Mouse (Mus musculus): ENCODE data around the gene Marc2. TPM values are rescaled to one million over a fixed set of nuclear protein-coding genes. Genes with fewer than 3 reads are reported as not detected.
A peak's percentile ranks its signal among the peaks of the same experiment; 100 is the strongest.

The Marc2 gene
- polyA plus RNA-seq, 1 experiment from 2014 or later, result 555 TPM

DNA sequence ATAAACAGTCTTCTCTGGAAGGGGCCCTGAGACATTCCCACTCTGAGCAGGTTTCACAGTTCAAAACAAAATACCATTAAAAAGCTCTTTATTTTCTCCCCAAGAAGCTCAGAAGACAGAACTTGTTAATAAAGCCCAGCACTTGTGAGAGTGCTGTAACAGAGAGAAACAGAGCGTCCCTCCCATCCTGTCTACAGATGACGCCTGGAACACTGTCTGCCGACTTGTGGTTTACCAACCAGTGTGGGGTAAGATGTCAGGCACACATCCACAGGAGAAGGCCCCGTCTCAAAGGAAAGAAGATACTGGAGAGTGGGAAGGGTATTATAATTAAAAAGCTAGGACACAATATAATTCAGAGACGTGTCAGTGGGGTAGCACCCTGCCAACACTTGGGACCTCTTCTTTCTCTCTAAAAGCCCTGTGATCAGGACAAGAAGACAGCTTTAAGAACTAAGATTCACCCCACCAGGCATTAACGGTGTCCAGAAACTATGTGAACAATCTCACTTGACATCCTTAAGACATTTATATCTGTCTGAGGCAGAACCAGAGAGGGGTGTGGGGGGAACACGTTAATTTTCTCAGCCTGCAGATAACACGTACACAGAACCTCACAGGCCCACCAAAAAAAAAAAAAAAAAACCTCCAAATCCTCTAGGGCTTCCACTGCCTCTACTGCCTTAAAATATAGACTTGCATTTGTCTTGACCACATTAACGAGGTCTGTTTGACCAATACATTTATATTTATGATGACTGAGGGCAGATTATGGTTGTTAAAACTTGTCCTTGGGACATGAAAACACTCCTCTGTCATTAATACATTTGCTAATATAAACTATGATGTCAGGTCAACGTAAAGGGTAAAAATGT is 64.7 kb downstream of the Marc2 start:
- TF ChIP-seq CTCF (IDR thresholded peaks at IDR 0.05; ENCODE audit: low read depth), result no peak
- Histone ChIP-seq H3K36me3 (ENCODE audit: control insufficient read depth, insufficient read depth) (no peaks in the 10 kb centered on the region), H3K27ac (ENCODE audit: low read depth, low read length) (no peak overlapping the region), H3K4me3 (ENCODE audit: low read depth, low read length) (no peak overlapping the region), H3K9ac (ENCODE audit: low read depth, low read length) (no peak overlapping the region), H3K4me1 (replicated peaks; ENCODE audit: control insufficient read depth, insufficient read depth, low read length) (no peaks in the 10 kb centered on the region), H3K27me3 (replicated peaks; ENCODE audit: control insufficient read depth, insufficient read depth, low read length) (peaks cover 1% of the 10 kb centered on the region; the same call in 1 of the 2 replicates), H3K9me3 (ENCODE audit: control insufficient read depth) (no peaks in the 10 kb centered on the region), H3K4me2 (replicated peaks; ENCODE audit: low read depth) (no peak overlapping the region)
- no peak for ATAC-seq
- WGBS, result 55% methylated on average over 10 of the region's 10 CpGs

DNA sequence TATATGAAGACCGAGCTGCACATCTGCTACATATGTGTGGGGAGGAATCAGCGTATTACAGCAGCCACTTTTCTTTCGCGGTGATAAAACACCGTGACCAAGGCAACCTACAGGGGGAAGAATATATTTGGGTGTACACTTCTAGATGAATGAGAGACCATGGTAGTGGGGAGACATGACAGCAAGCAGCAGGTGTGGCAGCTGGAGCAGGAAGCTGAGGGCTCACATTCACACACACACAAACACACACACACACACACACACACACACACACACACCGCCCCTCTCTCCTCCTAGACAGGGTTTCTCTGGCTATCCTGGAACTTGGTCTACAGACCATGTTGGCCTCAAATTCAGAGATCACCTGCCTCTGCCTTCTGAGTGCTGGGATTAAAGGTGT is 68.1 kb downstream of the Marc2 start:
- Histone ChIP-seq H3K36me3 (ENCODE audit: control insufficient read depth, insufficient read depth) (no peaks in the 10 kb centered on the region), H3K4me1 (replicated peaks; ENCODE audit: control insufficient read depth, insufficient read depth, low read length) (no peaks in the 10 kb centered on the region), H3K27me3 (replicated peaks; ENCODE audit: control insufficient read depth, insufficient read depth, low read length) (peaks cover 5% of the 10 kb centered on the region; the same call in 1 of the 2 replicates), H3K9me3 (ENCODE audit: control insufficient read depth) (no peaks in the 10 kb centered on the region), H3K4me2 (replicated peaks; ENCODE audit: low read depth) (no peak overlapping the region), H3K4me3 (ENCODE audit: low read depth, low read length) (no peak overlapping the region), H3K9ac (ENCODE audit: low read depth, low read length) (no peak overlapping the region), H3K27ac (ENCODE audit: low read depth, low read length) (no peak overlapping the region)
- ATAC-seq, result no peak
- no peak for TF ChIP-seq CTCF (IDR thresholded peaks at IDR 0.05; ENCODE audit: low read depth)
- 92% methylated on average over 6 of the region's 6 CpGs for WGBS

DNA sequence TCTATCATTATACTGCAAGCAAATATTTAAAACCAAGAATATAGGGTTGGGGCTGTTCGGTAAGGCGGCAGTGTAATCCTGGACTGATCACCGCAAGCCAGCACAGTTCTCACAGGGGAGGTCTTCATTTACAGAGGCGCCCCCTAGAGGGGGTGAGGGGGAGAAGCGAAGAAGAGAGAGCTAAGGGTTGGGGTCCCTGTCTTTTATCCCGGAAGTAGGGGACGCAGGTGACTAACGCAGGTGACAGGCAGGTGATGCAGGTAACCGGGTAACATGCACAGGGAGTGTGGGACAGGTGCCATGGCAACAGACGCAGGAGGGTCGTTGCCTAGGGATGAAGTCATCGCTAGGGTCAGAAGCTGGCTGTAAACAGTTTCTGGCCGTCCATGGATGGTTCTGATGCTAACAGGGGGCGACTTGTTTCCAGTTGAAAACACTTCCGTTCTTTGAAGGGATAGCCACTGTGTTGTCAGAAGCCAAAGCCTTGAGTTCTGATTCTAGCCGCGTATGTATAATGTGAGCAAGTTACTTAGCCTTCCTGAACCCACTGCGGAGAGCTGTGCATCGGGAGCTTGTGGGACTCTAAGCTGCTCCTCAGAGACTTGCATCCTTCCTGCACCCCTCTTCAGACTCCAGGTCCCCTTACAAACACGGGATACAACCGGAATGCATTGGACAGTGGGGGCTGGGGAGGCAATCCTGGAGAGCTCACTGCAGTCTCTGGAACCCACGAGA is 69.0 kb downstream of the Marc2 start:
- no peak overlapping the region for H3K27ac ChIP-seq (ENCODE audit: low read depth, low read length)
- WGBS, result 33% methylated on average over 22 of the region's 22 CpGs
- ATAC-seq, result no peak

DNA sequence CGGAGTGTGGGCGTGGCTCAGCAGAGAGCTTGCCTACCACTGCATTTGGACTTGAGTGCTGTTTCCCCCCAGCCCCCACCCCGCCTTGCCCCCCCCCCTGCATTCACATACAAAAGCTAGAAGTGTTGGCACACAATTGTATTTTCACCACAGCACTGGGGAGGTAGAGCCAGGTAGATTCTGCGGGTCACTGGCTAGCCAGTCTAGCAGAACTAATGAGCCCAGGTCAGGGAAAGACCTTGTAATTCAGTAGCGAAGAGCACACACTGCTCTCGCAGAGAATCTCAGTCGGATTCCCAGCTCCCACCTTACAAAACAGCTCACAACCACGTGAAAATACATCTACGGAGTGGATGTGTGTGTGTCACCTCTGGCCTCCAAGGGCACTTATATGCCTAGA is 71.0 kb downstream of the Marc2 start:
- TF ChIP-seq CTCF (IDR thresholded peaks at IDR 0.05; ENCODE audit: low read depth), result no peak
- WGBS, result 73% methylated on average over 9 of the region's 9 CpGs
- no peak overlapping the region for H3K27ac ChIP-seq (ENCODE audit: low read depth, low read length)
- H3K27me3 ChIP-seq (replicated peaks; ENCODE audit: control insufficient read depth, insufficient read depth, low read length), result peaks cover 5% of the 10 kb centered on the region; the same call in 1 of the 2 replicates
- no peak overlapping the region for H3K4me3 ChIP-seq (ENCODE audit: low read depth, low read length)
- H3K9ac ChIP-seq (ENCODE audit: low read depth, low read length), result no peak overlapping the region
- no peaks in the 10 kb centered on the region for H3K36me3 ChIP-seq (ENCODE audit: control insufficient read depth, insufficient read depth)
- no peak for ATAC-seq
- H3K4me1 ChIP-seq (replicated peaks; ENCODE audit: control insufficient read depth, insufficient read depth, low read length), result no peaks in the 10 kb centered on the region
- no peaks in the 10 kb centered on the region for H3K9me3 ChIP-seq (ENCODE audit: control insufficient read depth)
- no peak overlapping the region for H3K4me2 ChIP-seq (replicated peaks; ENCODE audit: low read depth)

More for the DNA sequence above, 69.0 kb downstream of the Marc2 start:
- TF ChIP-seq CTCF (IDR thresholded peaks at IDR 0.05; ENCODE audit: low read depth), result peak; percentile 40
- H3K4me2 ChIP-seq (replicated peaks; ENCODE audit: low read depth), result no peak overlapping the region
- peaks cover 5% of the 10 kb centered on the region; the same call in 1 of the 2 replicates for H3K27me3 ChIP-seq (replicated peaks; ENCODE audit: control insufficient read depth, insufficient read depth, low read length)
- H3K36me3 ChIP-seq (ENCODE audit: control insufficient read depth, insufficient read depth), result no peaks in the 10 kb centered on the region
- H3K9ac ChIP-seq (ENCODE audit: low read depth, low read length), result no peak overlapping the region
- no peaks in the 10 kb centered on the region for H3K9me3 ChIP-seq (ENCODE audit: control insufficient read depth)
- H3K4me1 ChIP-seq (replicated peaks; ENCODE audit: control insufficient read depth, insufficient read depth, low read length), result no peaks in the 10 kb centered on the region
- H3K4me3 ChIP-seq (ENCODE audit: low read depth, low read length), result no peak overlapping the region

DNA sequence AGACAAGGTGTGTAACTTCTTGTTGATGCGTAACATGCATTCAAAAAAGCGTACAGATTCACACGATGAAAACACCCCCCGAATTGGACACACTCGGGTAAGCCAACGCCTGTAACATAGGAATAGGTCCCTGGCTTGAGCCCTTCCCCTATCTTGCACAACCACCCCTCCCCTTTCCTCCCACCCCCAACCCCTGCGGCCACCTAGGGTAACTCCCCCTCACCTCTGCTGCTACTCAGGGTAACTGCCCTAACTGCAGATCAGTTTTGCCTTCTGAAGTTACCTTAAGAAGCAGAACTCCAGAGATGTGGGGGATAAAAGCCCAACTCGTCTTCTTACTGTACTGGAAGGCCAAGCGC is 74.4 kb downstream of the Marc2 start:
- Histone ChIP-seq H3K27me3 (replicated peaks; ENCODE audit: control insufficient read depth, insufficient read depth, low read length) (peaks cover 5% of the 10 kb centered on the region; the same call in 1 of the 2 replicates), H3K4me2 (replicated peaks; ENCODE audit: low read depth) (no peak overlapping the region)
- TF ChIP-seq CTCF (IDR thresholded peaks at IDR 0.05; ENCODE audit: low read depth), result no peak

DNA sequence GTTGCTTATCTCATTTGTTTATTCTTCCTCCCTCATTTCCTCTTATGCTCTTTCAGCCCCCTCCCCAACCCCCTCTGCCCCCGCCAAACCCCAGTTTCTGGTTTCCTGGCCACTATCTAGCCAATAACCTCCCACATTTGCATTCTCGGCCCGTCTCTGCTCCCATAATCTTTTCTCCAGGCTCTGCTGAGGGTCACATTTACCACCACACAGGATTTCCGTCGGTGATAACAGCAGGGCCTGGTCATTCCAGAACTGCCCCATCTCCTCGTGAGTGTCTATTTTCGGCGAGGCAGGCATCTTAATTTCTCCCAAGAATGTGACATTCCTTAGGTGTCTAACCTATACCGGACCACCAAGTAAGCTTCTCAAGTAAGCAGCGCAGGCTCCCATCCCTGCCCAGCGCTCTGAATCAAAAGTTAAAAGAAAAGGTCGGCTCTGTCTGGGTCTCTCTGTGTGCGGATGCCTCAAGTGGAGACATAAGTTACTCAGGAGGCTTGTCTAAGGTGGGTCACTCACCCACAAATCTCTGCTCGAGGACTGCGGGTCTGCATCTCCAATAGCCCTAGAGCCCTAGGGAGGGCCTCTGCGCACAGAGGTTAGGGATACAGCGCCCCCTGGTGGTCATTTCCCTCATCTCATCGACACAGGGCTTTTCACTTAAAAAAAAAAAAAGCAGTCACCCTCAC is 74.9 kb downstream of the Marc2 start:
- Histone ChIP-seq H3K27me3 (replicated peaks; ENCODE audit: control insufficient read depth, insufficient read depth, low read length) (peaks cover 2% of the 10 kb centered on the region; the same call in 1 of the 2 replicates), H3K36me3 (ENCODE audit: control insufficient read depth, insufficient read depth) (no peaks in the 10 kb centered on the region), H3K9ac (ENCODE audit: low read depth, low read length) (no peak overlapping the region), H3K4me2 (replicated peaks; ENCODE audit: low read depth) (peak overlapping the region; percentile 11), H3K4me1 (replicated peaks; ENCODE audit: control insufficient read depth, insufficient read depth, low read length) (no peaks in the 10 kb centered on the region), H3K4me3 (ENCODE audit: low read depth, low read length) (no peak overlapping the region), H3K27ac (ENCODE audit: low read depth, low read length) (no peak overlapping the region), H3K9me3 (ENCODE audit: control insufficient read depth) (no peaks in the 10 kb centered on the region)
- 15% methylated on average over 18 of the region's 18 CpGs for WGBS
- peak; percentile 28; the same call in 1 of the 2 replicates for ATAC-seq
- peak; percentile 90 for TF ChIP-seq CTCF (IDR thresholded peaks at IDR 0.05; ENCODE audit: low read depth)

More for the DNA sequence above, 74.4 kb downstream of the Marc2 start:
- H3K4me3 ChIP-seq (ENCODE audit: low read depth, low read length), result no peak overlapping the region
- no peaks in the 10 kb centered on the region for H3K36me3 ChIP-seq (ENCODE audit: control insufficient read depth, insufficient read depth)
- WGBS, result 18% methylated on average over 9 of the region's 9 CpGs
- no peak overlapping the region for H3K27ac ChIP-seq (ENCODE audit: low read depth, low read length)
- ATAC-seq, result no peak
- no peak overlapping the region for H3K9ac ChIP-seq (ENCODE audit: low read depth, low read length)
- no peaks in the 10 kb centered on the region for H3K9me3 ChIP-seq (ENCODE audit: control insufficient read depth)
- no peaks in the 10 kb centered on the region for H3K4me1 ChIP-seq (replicated peaks; ENCODE audit: control insufficient read depth, insufficient read depth, low read length)

All from intestine, postnatal 0 days (tissue).